Mouse (Mus musculus) urinary bladder, postnatal 4 days (tissue): ENCODE results near the gene Olfr1270.
"Not testable (repeated sequence)": the region's sequence is repeated elsewhere in the genome, so short reads cannot be mapped to it uniquely, and the experiment has no call there.

Source experiments
- DNase-seq, 2 experiments: peaks; one replicate each; pipeline ENCODE4 v3.0.0; 2021 to 2022; ENCODE audit warnings: low spot score in 2 of 2

The Olfr1270 gene

DNA sequence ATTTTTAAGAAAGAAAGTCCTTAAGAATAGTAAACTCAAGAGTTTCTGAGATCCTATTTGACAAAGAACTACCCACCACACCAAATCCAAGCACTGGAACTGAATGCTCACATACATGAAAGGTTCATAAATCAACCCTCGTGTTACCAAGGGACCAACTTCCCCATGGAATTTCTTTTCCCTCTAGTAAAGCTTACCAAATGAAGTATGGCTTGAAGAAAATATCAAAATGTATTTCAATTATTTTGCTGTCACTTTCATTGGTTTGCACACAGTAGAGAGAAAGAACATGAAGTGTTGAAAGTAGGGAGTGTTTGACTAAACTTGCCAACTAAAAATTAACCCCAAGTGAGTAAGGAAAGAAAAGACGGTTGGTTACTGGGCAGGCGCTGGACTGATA lies at the start of gene Olfr1270:
Gene Olfr1270 (minus strand): TSS at position 101 of the 400 bp plus-strand sequence.
- DNase-seq = no peak

DNA sequence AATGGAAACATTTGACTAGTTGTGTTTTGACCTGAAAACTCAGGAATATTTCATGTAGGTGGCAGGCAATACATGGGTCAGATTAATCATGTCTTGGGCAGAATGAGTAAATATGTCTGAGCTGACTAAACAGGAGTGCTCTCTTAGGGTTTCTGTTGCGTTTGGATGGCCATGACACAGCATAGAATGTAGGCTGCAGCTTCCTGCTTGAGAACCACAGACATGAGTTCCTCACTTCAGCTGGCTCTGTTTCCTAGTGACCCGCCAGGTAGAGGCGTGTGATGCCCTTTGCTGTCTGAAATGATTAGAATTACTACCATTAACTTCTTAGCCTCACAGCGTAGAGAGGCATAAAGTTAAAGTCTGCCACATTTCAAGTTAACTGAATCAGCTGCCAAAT lies 46.7 kb upstream of the Olfr1270 start:
- not testable (repeated sequence) for DNase-seq

DNA sequence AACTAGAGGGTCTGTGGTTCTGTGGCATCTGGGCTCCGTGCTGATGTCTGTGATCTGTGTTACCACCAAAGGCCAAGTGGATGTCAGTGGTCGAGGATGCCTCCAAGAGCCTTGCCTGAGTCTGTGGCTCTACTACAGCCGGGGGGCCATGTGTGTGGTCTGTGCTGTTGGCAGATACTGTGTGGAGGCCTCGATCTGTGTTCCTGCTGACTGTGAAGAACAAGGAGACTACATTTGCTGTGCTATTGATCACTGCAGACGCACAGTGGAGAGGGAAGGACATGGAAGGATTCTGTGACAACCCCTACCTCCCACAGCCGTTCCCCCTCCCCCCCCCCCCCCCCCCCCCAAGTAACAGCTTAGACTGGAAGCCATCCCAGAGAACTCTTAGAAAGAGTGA lies 42.4 kb upstream of the Olfr1270 start:
- not testable (repeated sequence) for DNase-seq

DNA sequence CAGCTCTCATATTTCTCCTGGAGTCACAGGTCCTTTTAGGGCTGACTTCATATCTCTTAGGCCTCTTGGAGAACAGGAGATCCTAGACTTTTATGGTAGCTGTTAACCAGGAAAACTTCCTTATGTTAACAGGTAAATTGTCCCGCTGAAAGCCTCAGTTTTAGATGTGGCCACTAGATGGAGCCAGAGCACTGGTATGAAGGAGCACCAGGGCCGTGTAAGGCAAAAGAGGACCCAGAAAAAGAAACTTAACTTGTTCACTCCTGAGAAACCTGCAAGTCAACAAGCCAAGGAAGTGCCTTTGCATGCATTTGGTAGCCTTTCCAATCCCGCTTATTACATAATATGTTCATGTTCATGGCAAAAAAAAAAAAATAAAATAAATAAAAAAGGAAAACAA lies 41.9 kb upstream of the Olfr1270 start:
- not testable (repeated sequence) for DNase-seq

DNA sequence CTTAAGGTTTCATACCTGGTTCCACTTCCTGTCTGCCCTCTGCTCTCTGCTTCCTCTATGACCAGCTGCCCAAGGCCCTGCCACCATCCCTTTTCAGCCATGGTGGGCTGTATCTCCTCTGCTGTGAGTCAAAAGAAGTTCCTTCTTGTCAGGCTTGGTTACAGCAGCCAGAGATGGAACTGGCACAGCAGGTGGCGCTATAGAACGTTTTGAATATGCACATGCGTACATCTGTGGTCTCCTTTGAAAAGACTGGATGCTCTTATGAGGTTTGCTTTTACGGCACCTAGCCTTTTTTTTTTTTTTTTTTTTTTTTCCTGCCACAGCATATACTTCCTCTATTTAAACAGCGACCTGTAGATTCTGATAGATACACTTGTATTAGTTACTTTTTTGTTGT lies 34.2 kb upstream of the Olfr1270 start:
- not testable (repeated sequence) for DNase-seq

DNA sequence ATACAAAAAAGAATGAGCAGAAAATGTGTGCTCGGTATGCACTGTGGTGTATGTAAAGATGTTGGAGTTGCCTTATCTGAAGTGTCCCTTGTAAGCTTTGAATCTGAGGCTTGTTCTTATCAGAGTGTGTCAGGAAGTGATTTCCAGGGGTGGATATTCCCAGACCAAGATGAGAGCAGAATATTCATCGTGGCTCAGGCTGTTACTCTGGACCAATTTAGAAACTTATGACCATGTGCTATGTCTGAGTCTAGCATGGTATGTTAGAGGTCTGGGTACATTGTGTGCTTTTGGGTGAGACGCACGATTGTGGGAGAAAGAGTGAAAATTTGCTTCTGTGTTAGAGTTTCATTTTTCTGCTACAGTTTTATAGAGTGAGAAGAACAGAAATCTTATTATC lies 33.2 kb upstream of the Olfr1270 start:
- DNase-seq = not testable (repeated sequence)

DNA sequence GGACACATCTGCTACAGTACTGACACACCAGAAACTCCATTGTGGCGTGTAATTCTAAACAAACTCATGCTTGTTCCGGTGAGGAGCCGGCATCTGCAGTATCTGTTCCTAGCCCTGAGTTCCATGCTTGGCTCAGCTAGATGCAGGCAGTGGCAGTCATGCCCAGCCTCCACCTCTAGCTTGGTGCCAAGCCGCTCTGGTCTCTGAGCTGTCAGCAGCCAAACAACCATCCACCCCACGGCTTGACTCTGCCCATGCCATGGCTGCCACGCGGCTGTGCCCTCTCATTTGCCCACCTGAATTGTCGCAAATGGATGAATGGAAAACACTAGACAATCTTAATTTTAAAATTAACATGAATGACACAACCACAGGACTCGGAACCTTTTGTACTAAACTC lies 1.0 kb upstream of the Olfr1270 start:
- no peak for DNase-seq

DNA sequence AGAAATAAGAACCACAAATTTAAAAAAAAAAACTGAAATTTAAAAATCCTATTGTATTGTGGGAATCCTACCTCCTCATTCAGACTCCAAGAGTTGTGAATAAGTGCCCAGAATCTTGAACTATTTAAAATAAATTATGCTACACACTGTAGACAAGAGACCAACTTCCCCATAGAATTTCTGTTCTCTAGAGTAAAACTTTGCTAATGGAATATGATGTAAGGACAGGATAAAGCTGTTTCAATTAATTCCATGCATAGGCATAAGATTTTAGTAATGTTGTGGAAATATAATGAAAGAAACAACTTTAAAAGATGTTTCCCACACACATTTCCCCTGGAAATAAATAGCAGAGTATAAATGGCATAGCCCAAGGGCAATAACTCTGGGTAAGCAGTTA lies 10.7 kb downstream of the Olfr1270 start, which contains the start of gene Olfr32:
Gene Olfr32 (minus strand): TSS at position 101 of the 400 bp plus-strand sequence.
- no peak for DNase-seq

DNA sequence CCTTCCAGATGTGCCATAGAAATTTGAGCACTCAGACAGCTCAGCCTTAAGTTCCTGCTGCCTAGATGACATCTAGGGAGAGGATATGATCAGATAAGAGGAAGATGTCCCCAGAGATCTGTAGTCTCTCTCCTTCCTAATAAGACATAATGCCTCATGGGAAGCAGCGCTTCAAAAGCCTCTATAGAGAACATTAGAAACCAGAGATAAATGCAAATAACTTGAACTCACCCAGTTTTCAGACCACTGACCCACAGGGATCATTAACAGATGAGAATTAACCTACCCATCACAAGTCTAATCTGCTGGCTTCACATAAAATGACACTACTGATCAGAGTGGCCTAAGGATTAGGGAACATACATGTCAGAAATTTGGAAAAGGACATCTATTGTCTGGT lies 31.6 kb downstream of the Olfr1270 start, which contains the start of gene Olfr1269:
Gene Olfr1269 (minus strand): TSS at position 101 of the 400 bp plus-strand sequence.
- DNase-seq = no peak
